Mouse (Mus musculus): Measurements from ENCODE around the gene Slc12a9. TPM values are rescaled to one million over a fixed set of nuclear protein-coding genes. Genes with fewer than 3 reads are reported as not detected.

Gene Slc12a9
- total and polyA plus RNA-seq, 3 experiments, result 8.8 to 12.1 TPM; not detected in 1

GRCm38 (mm10) chr5:137288999-137289470 is 44.4 kb downstream of the Slc12a9 start:
- Histone ChIP-seq H3K27ac (ENCODE audit: control insufficient read depth, low read depth, low read length) (peak overlapping the region; percentile 92), H3K79me2 (ENCODE audit: control insufficient read depth, insufficient read depth, low read length, poor library complexity) (peaks cover 9% of the 10 kb centered on the region; the same call in 1 of the 2 replicates), H3K4me1 (ENCODE audit: control insufficient read depth in 1 of 2, insufficient read depth in 2 of 2, low read length in 2 of 2) (peaks cover 4 to 31% of the 10 kb centered on the region in 2 experiments), H3K4me3 (ENCODE audit: control insufficient read depth in 1 of 2, insufficient read depth in 1 of 2, low read depth in 2 of 2, low read length in 2 of 2) (peak overlapping the region; percentile 70 to 89), H3K27me3 (ENCODE audit: control insufficient read depth in 1 of 2, insufficient read depth in 2 of 2, low read length in 2 of 2) (no peaks in the 10 kb centered on the region), H3K36me3 (ENCODE audit: control insufficient read depth in 1 of 2, insufficient read depth in 2 of 2, low read length in 2 of 2) (peaks cover 0 to 24% of the 10 kb centered on the region in 2 experiments; a peak in 2 of 4 replicates), H3K9me3 (replicated peaks; ENCODE audit: insufficient read depth, low read length) (no peaks in the 10 kb centered on the region), H3K9ac (ENCODE audit: control insufficient read depth, low read depth, low read length, poor library complexity, severe bottlenecking) (peak overlapping the region; percentile 86)
- peak; percentile 79 for DNase-seq (ENCODE audit: low read depth, low spot score)
- no peak for TF ChIP-seq E2F4 (IDR thresholded peaks at IDR 0.05; ENCODE audit: borderline replicate concordance, low read depth, low read length)
- TF ChIP-seq ZC3H11A (IDR thresholded peaks at IDR 0.05; ENCODE audit: low read depth, low read length), result peak; percentile 9; the same call in 1 of the 2 replicates
- TF ChIP-seq MYB (IDR thresholded peaks at IDR 0.05; ENCODE audit: low read depth, low read length), result 0 out of 2 replicates have a peak, but pooled peaks have one; percentile 32
- TF ChIP-seq CHD1 (IDR thresholded peaks at IDR 0.05; ENCODE audit: low read depth, low read length), result no peak
- no peak for TF ChIP-seq ZMIZ1 (IDR thresholded peaks at IDR 0.05; ENCODE audit: low read depth, low read length)
- peak; percentile 36 to 47 (median 47); a peak in 5 of 6 replicates for TF ChIP-seq CTCF (IDR thresholded peaks at IDR 0.05 in 2 of 3, conservative IDR thresholded peaks at IDR 0.05 in 1 of 3; ENCODE audit: control insufficient read depth in 1 of 3, insufficient read depth in 1 of 3, low read depth in 2 of 3, low read length in 3 of 3, poor library complexity in 1 of 3, severe bottlenecking in 1 of 3)
- peak; percentile 19; the same call in 1 of the 2 replicates for TF ChIP-seq NELFE (IDR thresholded peaks at IDR 0.05; ENCODE audit: low read depth, low read length)
- peak; percentile 81; the same call in 1 of the 2 replicates for TF ChIP-seq MAZ (IDR thresholded peaks at IDR 0.05; ENCODE audit: low read depth, low read length)
- 0 out of 2 replicates have a peak, but pooled peaks have one; percentile 18 for TF ChIP-seq MXI1 (IDR thresholded peaks at IDR 0.05; ENCODE audit: low read depth, low read length)
- TF ChIP-seq UBTF (IDR thresholded peaks at IDR 0.05; ENCODE audit: borderline replicate concordance, insufficient read depth, low read depth, low read length), result 0 out of 2 replicates have a peak, but pooled peaks have one; percentile 21
- peak; percentile 7; the same call in 1 of the 2 replicates for TF ChIP-seq ETS1 (IDR thresholded peaks at IDR 0.05; ENCODE audit: low read depth, low read length)
- TF ChIP-seq SMC3 (IDR thresholded peaks at IDR 0.05; ENCODE audit: low read depth, low read length), result peak; percentile 33
- 0 out of 2 replicates have a peak, but pooled peaks have one; percentile 30 for TF ChIP-seq HCFC1 (IDR thresholded peaks at IDR 0.05; ENCODE audit: low read depth, low read length)
- TF ChIP-seq MAX (IDR thresholded peaks at IDR 0.05; ENCODE audit: low read length), result peak; percentile 4; the same call in 1 of the 2 replicates
- TF ChIP-seq EP300 (IDR thresholded peaks at IDR 0.05; ENCODE audit: low read depth in 1 of 2, low read length in 2 of 2), result no peak
- peak; percentile 14; the same call in 1 of the 2 replicates for TF ChIP-seq TCF12 (IDR thresholded peaks at IDR 0.05; ENCODE audit: low read depth, low read length)
- TF ChIP-seq RAD21 (IDR thresholded peaks at IDR 0.05; ENCODE audit: low read depth, low read length), result peak; percentile 40

DNA sequence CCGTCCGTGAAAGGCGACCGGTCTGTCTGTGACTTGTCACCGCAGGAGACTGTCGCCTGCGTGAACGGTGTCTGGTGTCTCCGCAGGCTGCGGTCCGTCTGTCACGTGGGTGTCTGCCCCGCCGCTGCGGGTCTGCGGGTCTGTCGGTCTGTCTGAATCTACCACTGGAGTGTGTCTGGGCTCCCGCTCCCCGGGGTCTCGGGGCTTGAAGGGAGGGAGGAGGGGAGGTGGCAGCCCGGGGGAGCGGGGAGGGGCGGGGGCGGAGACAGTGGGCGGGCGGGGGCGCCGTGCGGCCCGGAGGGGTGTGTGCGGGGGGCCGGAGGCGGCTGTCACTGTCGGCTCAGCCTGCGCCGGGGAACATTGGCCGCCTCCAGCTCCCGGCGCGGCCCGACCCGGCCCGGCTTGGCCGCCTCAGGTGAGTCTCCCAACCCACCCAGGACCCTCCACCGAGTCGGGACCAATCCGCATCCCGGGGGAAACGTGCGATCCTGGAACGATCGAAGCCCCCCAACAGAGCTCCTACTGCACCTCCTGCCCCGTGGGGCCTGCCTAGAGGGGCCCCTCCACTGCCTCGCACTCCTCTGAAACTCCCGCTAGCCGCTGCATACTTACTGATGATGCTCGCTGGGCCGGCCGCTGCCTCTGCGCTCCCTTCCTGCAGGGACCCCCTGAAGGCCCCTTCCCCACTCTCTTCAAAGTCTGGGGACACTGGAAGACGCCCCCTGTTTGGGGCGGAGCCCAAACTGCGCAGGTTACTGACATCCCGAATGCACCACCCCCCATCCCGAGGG is 45.2 kb downstream of the Slc12a9 start:
- Histone ChIP-seq H3K9me3 (replicated peaks; ENCODE audit: insufficient read depth, low read length) (no peaks in the 10 kb centered on the region), H3K27me3 (ENCODE audit: control insufficient read depth in 1 of 2, insufficient read depth in 2 of 2, low read length in 2 of 2) (no peaks in the 10 kb centered on the region), H3K4me1 (ENCODE audit: control insufficient read depth in 1 of 2, insufficient read depth in 2 of 2, low read length in 2 of 2) (peaks cover 4 to 30% of the 10 kb centered on the region in 2 experiments), H3K27ac (ENCODE audit: control insufficient read depth, low read depth, low read length) (peak overlapping the region; percentile 75), H3K79me2 (ENCODE audit: control insufficient read depth, insufficient read depth, low read length, poor library complexity) (peaks cover 7% of the 10 kb centered on the region; the same call in 1 of the 2 replicates), H3K4me3 (ENCODE audit: control insufficient read depth in 1 of 2, insufficient read depth in 1 of 2, low read depth in 2 of 2, low read length in 2 of 2) (peak overlapping the region; percentile 70 to 89), H3K9ac (ENCODE audit: control insufficient read depth, low read depth, low read length, poor library complexity, severe bottlenecking) (peak overlapping the region; percentile 86), H3K36me3 (ENCODE audit: control insufficient read depth in 1 of 2, insufficient read depth in 2 of 2, low read length in 2 of 2) (peaks cover 0 to 23% of the 10 kb centered on the region in 2 experiments; a peak in 2 of 4 replicates)
- DNase-seq (ENCODE audit: low read depth, low spot score), result peak; percentile 59
- TF ChIP-seq ETS1 (IDR thresholded peaks at IDR 0.05; ENCODE audit: low read depth, low read length), result no peak
- no peak for TF ChIP-seq JUND (IDR thresholded peaks at IDR 0.05; ENCODE audit: low read depth, low read length)
- TF ChIP-seq CTCF (IDR thresholded peaks at IDR 0.05 in 2 of 3, conservative IDR thresholded peaks at IDR 0.05 in 1 of 3; ENCODE audit: control insufficient read depth in 1 of 3, insufficient read depth in 1 of 3, low read depth in 2 of 3, low read length in 3 of 3, poor library complexity in 1 of 3, severe bottlenecking in 1 of 3), result no peak
- no peak for TF ChIP-seq CHD2 (IDR thresholded peaks at IDR 0.05; ENCODE audit: low read length)
- TF ChIP-seq KAT2A (conservative IDR thresholded peaks at IDR 0.05; ENCODE audit: low read depth, low read length), result no peak
- no peak for TF ChIP-seq TBP (IDR thresholded peaks at IDR 0.05; ENCODE audit: low read depth, low read length)
- peak; percentile 74 for TF ChIP-seq MXI1 (IDR thresholded peaks at IDR 0.05; ENCODE audit: low read depth, low read length)
- TF ChIP-seq TAL1 (IDR thresholded peaks at IDR 0.05; ENCODE audit: low read length), result no peak
- TF ChIP-seq POLR2AphosphoS2 (IDR thresholded peaks at IDR 0.05; ENCODE audit: low read length), result no peak
- TF ChIP-seq MAX (IDR thresholded peaks at IDR 0.05; ENCODE audit: low read length), result 0 out of 2 replicates have a peak, but pooled peaks have one; percentile 32
- no peak for TF ChIP-seq MAZ (IDR thresholded peaks at IDR 0.05; ENCODE audit: low read depth, low read length)
- TF ChIP-seq ZMIZ1 (IDR thresholded peaks at IDR 0.05; ENCODE audit: low read depth, low read length), result no peak
- no peak for TF ChIP-seq TCF12 (IDR thresholded peaks at IDR 0.05; ENCODE audit: low read depth, low read length)
- no peak for TF ChIP-seq RAD21 (IDR thresholded peaks at IDR 0.05; ENCODE audit: low read depth, low read length)
- TF ChIP-seq MEF2A (IDR thresholded peaks at IDR 0.05; ENCODE audit: extremely low read depth, insufficient replicate concordance, low read depth, low read length, poor library complexity, severe bottlenecking), result no peak
- no peak for TF ChIP-seq USF2 (IDR thresholded peaks at IDR 0.05; ENCODE audit: borderline replicate concordance in 1 of 2, insufficient read depth in 1 of 2, low read depth in 1 of 2, low read length in 2 of 2)
- TF ChIP-seq SIN3A (IDR thresholded peaks at IDR 0.05; ENCODE audit: low read length), result 0 out of 2 replicates have a peak, but pooled peaks have one; percentile 8
- TF ChIP-seq MYB (IDR thresholded peaks at IDR 0.05; ENCODE audit: low read depth, low read length), result no peak
